Mouse (Mus musculus) forebrain, embryonic 16.5 days (tissue): ENCODE measurements around the gene Gprc5c. TPM values are rescaled to one million over a fixed set of nuclear protein-coding genes. Genes with fewer than 3 reads are reported as not detected.

Experiments used
- ATAC-seq: fragments of 200-750 bp; cut with Nextera tagmentation; 2 replicates; pipeline ENCODE4 v1.8.0; 2017; ENCODE audit warnings: mild to moderate bottlenecking, moderate library complexity
- H3K27ac ChIP-seq: fragments of 300-500 bp; sonication (generic); 2 replicates; pipeline ENCODE4 v1.5.1; 2014; ENCODE audit warnings: low read length, control low read depth
- H3K27me3 ChIP-seq: fragments of 300-500 bp; sonication (generic); replicated peaks from 2 replicates; pipeline ENCODE4 v1.6.1; 2014; ENCODE audit warnings: low read length; ENCODE audit not compliant: control insufficient read depth, insufficient read depth
- H3K36me3 ChIP-seq: fragments of 300-500 bp; sonication (generic); 2 replicates; pipeline ENCODE4 v1.6.1; 2014; ENCODE audit not compliant: control insufficient read depth, insufficient read depth
- H3K4me1 ChIP-seq: fragments of 300-500 bp; sonication (generic); replicated peaks from 2 replicates; pipeline ENCODE4 v1.6.1; 2014; ENCODE audit warnings: low read length; ENCODE audit not compliant: control insufficient read depth, insufficient read depth
- H3K4me2 ChIP-seq: fragments of 300-500 bp; sonication (generic); 2 replicates; pipeline ENCODE4 v1.6.1; 2014; ENCODE audit warnings: mild to moderate bottlenecking, low read length, control low read depth
- H3K4me3 ChIP-seq: fragments of 300-500 bp; sonication (generic); replicated peaks from 2 replicates; pipeline ENCODE4 v1.5.1; 2014; ENCODE audit warnings: mild to moderate bottlenecking, low read length, control low read depth
- H3K9ac ChIP-seq: fragments of 300-500 bp; sonication (generic); replicated peaks from 2 replicates; pipeline ENCODE4 v1.6.1; 2014; ENCODE audit warnings: low read depth, low read length, control low read depth
- H3K9me3 ChIP-seq: fragments of 300-500 bp; sonication (generic); 2 replicates; pipeline ENCODE4 v1.6.1; 2016; ENCODE audit warnings: low read length; ENCODE audit not compliant: control insufficient read depth
- WGBS: fragments of 180-500 bp; shearing (Covaris S2); extraction: QIAGEN DNeasy Blood & Tissue Kit; methylation state at CpG from one replicate; pipeline ENCODE4 v1.1.7; 2014; 5-methylcytosine and 5-hydroxymethylcytosine counted together
- polyA plus RNA-seq: library from polyadenylated mRNA; unstranded; fragments of >200 nt; fragmentation: Nextera tagmentation; extraction: Ambion mirVana; gene quantifications from 2 replicates; pipeline ENCODE4 v1.2.1, GENCODE M21; 2015

Gene Gprc5c
- polyA plus RNA-seq, 1 experiment from 2014 or later: 6.1 TPM

DNA sequence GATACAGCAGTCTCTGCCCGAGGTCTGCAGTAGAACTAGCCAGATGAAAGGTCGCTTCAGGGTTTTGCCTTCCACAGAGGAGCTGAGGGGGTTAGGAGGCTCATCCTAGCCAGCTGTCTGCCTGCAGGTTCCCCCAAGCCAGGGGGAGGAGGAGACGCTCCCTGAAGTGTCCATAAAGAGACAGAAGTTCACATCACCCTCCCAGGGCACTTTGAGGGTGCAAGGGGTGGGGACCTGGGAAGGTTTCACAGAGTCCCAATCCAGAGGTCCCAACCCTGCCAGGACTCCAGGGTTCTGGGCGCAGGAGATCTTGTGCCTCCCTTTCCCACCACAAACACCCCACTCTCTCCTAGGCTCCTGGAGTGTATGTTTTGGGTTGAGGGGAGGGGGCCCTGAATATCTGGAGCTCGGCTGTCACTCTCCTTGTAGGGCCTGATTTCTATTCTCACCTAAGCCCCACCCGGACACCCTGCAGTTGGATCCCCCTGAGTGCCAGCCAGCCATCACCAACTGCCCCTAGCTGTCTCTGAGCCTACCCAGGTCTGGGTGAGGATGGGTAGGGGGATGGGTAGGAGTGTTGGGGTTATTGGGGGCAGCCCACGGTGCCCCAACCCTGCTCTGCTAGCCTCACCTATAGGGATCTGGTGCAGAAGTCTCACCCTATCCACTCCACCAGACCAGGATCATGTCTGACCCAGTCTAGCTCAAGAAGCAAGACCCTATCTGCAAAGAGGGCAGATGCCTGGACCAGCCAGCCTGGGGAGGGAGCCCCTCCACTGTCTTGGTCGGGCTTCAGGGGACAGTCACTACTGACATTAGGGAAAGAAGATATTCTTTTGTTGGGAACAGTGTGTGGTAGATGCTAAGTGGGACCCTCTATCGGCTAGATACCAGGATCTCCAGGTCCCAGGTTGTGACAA lies 23.5 kb downstream of the Gprc5c start:
- H3K4me2 ChIP-seq: no peak overlapping the region
- peaks cover 5% of the 10 kb centered on the region for H3K4me1 ChIP-seq
- no peak overlapping the region for H3K9ac ChIP-seq
- 63% methylated on average over 9 of the region's 9 CpGs for WGBS
- H3K27ac ChIP-seq: no peak overlapping the region
- H3K27me3 ChIP-seq: no peaks in the 10 kb centered on the region
- no peak for ATAC-seq
- no peak overlapping the region for H3K4me3 ChIP-seq
- H3K36me3 ChIP-seq: no peaks in the 10 kb centered on the region
- H3K9me3 ChIP-seq: no peaks in the 10 kb centered on the region

DNA sequence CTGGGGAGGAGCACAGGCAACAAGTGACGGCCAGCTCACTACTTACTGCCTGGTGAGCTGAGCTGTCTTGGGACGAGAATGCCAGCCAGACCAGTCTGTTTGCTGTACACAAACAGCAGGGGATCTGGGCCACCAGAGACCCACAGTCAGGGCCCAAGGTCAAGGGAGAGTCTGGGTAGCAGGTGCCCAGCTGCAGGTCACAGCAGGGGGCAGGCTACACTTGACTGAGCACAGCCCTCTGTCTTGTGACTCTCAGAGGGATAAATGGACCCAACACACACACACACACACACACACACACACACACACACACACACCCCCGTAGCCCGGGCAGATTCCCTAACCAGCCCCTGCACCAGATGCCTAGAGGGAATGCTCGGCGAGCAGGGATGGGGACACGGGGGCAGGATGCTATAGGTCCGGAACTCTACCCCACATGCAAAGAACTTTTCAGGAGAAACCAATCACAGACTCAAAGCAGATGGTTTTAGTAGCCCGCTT lies 24.4 kb downstream of the Gprc5c start:
- Histone ChIP-seq H3K4me3 (no peak overlapping the region), H3K9ac (no peak overlapping the region), H3K36me3 (no peaks in the 10 kb centered on the region), H3K4me1 (peaks cover 5% of the 10 kb centered on the region), H3K27me3 (no peaks in the 10 kb centered on the region), H3K27ac (no peak overlapping the region), H3K9me3 (no peaks in the 10 kb centered on the region), H3K4me2 (no peak overlapping the region)
- no peak for ATAC-seq
- WGBS: 21% methylated on average over 9 of the region's 9 CpGs

DNA sequence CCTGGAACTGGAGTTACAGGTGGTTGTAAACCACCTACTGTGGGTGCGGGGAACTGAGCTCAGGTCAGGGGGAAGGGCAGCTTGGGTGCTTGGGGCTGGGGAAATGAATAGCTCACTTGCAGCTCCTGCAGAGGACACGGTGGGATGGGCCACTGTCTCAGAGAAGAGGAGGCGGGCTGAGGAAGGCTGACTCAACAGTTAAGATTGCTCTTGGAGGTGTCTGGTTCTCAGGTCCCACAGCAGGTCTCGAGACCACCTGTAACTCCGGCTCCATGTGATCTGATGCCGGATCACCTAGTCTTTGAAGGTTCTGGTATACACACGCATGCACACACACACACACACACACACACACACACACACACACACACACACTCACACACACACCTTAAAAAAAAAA lies 25.2 kb downstream of the Gprc5c start:
- WGBS: 53% methylated on average over 7 of the region's 7 CpGs
- no peak overlapping the region for H3K4me2 ChIP-seq
- H3K9ac ChIP-seq: no peak overlapping the region
- H3K27me3 ChIP-seq: no peaks in the 10 kb centered on the region
- H3K27ac ChIP-seq: no peak overlapping the region
- no peaks in the 10 kb centered on the region for H3K36me3 ChIP-seq
- no peak overlapping the region for H3K4me3 ChIP-seq
- ATAC-seq: no peak
- H3K9me3 ChIP-seq: no peaks in the 10 kb centered on the region
- H3K4me1 ChIP-seq: peaks cover 5% of the 10 kb centered on the region

DNA sequence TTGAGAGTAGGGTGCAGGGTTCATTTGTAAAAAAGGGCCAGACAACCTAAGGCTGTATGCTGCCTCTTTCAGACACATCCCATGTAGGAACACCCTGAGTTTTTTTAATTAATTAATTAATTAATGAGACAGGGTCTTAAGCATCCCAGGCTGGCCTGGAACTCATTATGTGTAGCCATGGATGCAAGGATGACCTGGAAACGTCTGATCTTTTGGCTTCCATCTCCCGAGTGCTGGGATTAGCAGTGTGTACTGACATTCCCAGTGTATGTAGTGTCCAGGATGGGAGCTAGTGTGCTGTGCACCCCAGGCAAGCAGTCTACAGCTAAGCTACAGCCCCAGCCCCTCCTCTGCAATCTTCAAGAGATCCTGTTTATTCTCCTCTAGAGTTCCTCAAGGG lies 25.7 kb downstream of the Gprc5c start:
- H3K4me2 ChIP-seq: no peak overlapping the region
- H3K4me1 ChIP-seq: peaks cover 5% of the 10 kb centered on the region
- no peak overlapping the region for H3K27ac ChIP-seq
- H3K9me3 ChIP-seq: no peaks in the 10 kb centered on the region
- no peaks in the 10 kb centered on the region for H3K27me3 ChIP-seq
- H3K36me3 ChIP-seq: no peaks in the 10 kb centered on the region
- 15% methylated on average over 2 of the region's 2 CpGs for WGBS
- no peak overlapping the region for H3K4me3 ChIP-seq
- no peak overlapping the region for H3K9ac ChIP-seq
- no peak for ATAC-seq

DNA sequence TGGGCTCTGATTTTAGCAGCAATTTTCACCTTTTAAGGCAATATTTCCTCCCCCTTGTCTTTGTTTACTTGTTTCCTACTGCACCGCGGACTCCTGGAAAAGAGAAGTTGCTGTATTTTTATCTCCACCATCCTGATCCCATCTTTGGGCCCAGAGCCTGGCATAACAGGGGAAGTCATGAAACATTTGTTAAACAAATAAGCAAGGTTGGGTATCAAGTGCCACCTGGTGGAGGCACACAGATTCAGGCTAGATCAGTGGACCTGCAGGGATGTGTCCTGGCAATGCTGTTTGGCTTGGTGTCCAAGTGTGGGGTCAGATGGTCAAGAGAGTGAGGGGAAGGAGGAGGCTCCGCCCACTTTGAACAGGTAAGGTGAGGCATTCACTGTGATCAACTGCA lies 26.2 kb downstream of the Gprc5c start:
- no peak for ATAC-seq
- Histone ChIP-seq H3K4me1 (peaks cover 5% of the 10 kb centered on the region), H3K4me3 (no peak overlapping the region), H3K9ac (no peak overlapping the region), H3K27me3 (no peaks in the 10 kb centered on the region), H3K27ac (no peak overlapping the region), H3K9me3 (no peaks in the 10 kb centered on the region), H3K4me2 (no peak overlapping the region), H3K36me3 (no peaks in the 10 kb centered on the region)
- WGBS: 66% methylated on average over 3 of the region's 3 CpGs

DNA sequence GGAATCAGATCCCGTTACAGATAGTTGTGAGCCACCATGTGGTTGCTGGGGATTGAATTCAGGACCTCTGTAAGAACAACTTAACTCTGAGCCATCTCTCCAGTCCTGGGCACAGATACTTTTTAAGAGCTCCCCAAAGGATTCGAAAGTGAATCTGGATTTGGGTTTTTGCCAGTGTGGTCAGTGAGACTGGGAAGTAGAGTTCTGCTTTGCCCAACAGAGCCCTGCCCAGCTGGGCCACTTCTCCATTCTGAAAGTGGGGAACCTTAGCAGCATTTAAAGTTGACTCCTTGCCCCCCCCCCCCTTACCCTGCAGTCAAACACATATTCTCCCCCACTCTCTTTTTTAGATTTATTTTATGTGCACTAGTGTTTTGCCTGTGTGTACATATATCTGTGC lies 28.7 kb downstream of the Gprc5c start:
- no peak overlapping the region for H3K4me2 ChIP-seq
- H3K27me3 ChIP-seq: no peaks in the 10 kb centered on the region
- no peaks in the 10 kb centered on the region for H3K9me3 ChIP-seq
- no peaks in the 10 kb centered on the region for H3K36me3 ChIP-seq
- no peak for ATAC-seq
- 83% methylated on average over 2 of the region's 2 CpGs for WGBS
- H3K27ac ChIP-seq: no peak overlapping the region
- no peak overlapping the region for H3K9ac ChIP-seq
- no peaks in the 10 kb centered on the region for H3K4me1 ChIP-seq
- no peak overlapping the region for H3K4me3 ChIP-seq

DNA sequence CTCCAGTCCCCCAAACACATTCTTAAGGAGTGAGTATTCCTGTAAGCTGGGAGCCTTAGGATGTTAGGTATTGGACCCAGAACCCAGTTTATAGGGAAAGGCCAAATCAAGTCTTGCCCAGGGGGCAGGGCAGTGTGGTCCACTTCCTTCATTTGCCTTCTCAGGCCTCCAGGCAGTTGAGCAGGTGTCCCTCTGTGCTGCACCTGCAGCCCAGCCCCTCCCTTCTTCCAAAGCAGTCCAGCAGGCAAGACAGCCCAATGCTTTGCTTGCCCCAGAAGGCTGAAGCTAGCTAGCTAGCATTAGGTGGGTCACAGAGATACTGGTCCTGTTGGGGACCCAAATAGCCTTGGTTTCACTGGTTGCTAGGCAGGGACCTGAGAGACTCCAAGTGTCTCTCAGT lies 29.2 kb downstream of the Gprc5c start:
- Histone ChIP-seq H3K4me2 (no peak overlapping the region), H3K36me3 (no peaks in the 10 kb centered on the region), H3K27me3 (no peaks in the 10 kb centered on the region), H3K27ac (no peak overlapping the region), H3K9ac (no peak overlapping the region), H3K4me1 (no peaks in the 10 kb centered on the region), H3K4me3 (no peak overlapping the region), H3K9me3 (no peaks in the 10 kb centered on the region)
- ATAC-seq: no peak

DNA sequence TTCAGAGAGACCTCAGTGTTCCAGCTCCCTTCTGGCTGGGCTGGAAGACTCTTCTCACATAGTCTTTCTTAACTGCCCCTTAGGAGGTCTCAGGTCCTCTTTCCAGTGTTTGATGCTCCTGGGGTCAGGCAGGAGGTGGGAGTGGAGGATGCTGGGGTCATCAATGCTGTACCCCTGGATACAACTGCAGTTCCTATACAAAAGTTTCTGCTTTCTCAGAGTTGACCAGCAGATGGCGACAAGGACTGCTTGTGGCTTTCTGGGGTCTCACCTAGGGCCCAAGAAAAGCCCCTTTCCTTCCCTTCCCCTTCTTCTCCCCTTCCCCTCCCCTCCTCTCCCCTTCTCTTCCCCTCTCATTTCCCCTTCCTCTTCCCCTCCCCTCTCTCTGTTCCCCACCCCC lies 29.6 kb downstream of the Gprc5c start:
- Histone ChIP-seq H3K27me3 (no peaks in the 10 kb centered on the region), H3K4me3 (no peak overlapping the region), H3K9me3 (no peaks in the 10 kb centered on the region), H3K4me2 (no peak overlapping the region), H3K9ac (no peak overlapping the region), H3K36me3 (no peaks in the 10 kb centered on the region), H3K27ac (no peak overlapping the region), H3K4me1 (no peaks in the 10 kb centered on the region)
- 0% methylated on average over 1 of the region's 1 CpGs for WGBS
- no peak for ATAC-seq

DNA sequence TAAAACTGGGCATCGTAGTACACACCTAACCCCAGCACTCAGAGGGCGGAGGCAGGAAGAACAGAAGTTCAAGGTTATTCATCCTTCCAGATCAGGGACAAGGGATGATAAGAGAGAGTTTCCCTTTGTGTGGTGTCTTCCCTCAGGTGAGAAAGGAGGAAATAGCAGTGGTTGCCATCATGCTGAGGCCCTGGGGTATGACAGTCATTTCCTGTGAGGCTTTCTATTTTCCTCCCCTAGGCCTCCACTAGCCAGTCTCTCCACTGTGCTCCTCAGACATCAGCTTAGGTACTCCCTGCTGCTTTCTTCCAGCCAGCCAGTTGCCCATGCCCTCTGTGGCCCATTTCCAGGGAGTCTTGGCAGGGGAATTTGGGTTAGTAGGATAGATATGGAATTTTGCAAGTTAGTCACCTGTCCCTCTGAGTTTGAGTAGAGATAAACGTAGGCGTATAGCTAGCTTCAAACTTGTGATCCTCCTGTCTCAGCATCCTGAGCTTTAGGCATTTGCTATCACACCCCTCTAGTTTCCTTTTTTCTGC lies 32.4 kb downstream of the Gprc5c start:
- no peaks in the 10 kb centered on the region for H3K9me3 ChIP-seq
- no peaks in the 10 kb centered on the region for H3K36me3 ChIP-seq
- H3K9ac ChIP-seq: no peak overlapping the region
- 89% methylated on average over 4 of the region's 4 CpGs for WGBS
- H3K4me1 ChIP-seq: no peaks in the 10 kb centered on the region
- no peak overlapping the region for H3K4me3 ChIP-seq
- H3K4me2 ChIP-seq: no peak overlapping the region
- no peak for ATAC-seq
- no peaks in the 10 kb centered on the region for H3K27me3 ChIP-seq
- H3K27ac ChIP-seq: no peak overlapping the region
